Mouse (Mus musculus) layer of hippocampus, postnatal 14 days (tissue): ENCODE results near the gene Tiam1. TPM values are rescaled to one million over a fixed set of nuclear protein-coding genes. Genes with fewer than 3 reads are reported as not detected.
A peak's percentile ranks its signal among the peaks of the same experiment; 100 is the strongest.

Experiments
- DNase-seq, 2 experiments: peaks; one replicate each; pipeline ENCODE4 v3.0.0; 2021 to 2022; ENCODE audit warnings: low spot score in 2 of 2, mixed read lengths in 1 of 2
- total RNA-seq, 2 experiments: library from RNA; stranded (reverse); gene quantifications; 2 replicates each; pipeline ENCODE4 v1.2.3; 2021

Tiam1 gene
- total RNA-seq, 2 experiments from 2014 or later: 72.9 to 90.5 TPM

DNA sequence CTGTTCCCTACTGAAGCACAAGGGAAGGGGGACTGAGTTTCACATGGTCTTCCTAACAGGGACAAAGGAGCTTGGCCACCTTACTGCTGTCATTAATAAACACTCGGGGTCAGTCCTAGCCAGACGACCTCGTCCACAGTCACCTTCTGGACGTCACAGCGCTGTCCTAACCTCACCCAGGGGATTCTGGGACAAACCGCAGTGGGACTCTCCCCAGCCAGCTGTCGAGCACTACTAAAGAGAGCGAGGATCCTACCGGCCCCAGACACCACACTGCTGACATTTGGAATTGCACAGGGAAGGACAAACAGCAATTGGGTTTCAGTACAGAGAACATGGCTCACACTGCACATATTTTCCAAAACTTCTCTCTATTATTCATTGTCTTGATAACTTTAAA lies 292.2 kb downstream of the Tiam1 start:
- no peak for DNase-seq

DNA sequence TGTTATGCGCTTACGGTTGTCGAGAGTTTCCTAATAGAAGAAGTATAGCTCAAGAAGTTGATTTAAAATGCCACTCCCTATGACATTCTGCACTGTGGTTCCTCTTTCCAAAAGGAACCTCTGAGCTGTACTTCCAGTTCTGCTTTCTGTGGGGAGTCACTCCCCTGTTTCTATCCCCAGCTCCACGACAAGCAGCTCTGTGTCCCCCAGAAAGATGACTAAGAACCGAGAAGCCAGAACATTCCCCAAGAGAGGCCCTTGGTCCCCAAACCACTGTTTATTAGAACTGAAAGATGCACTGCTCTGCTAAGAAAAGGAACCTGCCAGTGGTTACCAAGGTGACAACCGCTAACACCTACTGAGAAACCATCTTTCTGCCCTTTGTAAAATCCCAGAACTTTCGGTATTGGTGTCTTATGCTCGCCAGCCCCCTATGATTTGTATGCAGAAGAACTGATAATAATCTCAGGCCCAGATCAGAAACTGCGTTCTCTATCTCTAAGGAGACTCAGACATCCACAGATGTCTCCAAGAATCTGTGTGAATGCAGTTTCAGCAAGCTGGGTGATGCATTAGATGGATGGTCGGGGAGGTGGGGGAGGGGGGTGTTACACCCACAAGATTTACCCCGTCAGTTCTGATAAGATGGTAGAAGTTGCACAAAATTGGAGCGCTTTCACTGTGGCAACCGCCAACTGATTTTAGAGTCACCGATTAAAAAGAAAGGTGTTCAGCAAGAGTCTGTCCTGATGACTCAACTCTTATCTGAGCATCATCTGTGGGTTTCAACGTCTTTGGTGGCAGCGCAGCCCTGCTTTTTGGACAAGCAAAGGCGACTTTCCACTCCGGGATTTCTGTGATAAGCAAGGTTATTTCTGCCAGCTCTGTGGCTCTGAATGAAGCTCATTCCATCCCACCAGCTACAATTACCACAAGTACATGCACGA lies 294.6 kb downstream of the Tiam1 start:
- no peak for DNase-seq

DNA sequence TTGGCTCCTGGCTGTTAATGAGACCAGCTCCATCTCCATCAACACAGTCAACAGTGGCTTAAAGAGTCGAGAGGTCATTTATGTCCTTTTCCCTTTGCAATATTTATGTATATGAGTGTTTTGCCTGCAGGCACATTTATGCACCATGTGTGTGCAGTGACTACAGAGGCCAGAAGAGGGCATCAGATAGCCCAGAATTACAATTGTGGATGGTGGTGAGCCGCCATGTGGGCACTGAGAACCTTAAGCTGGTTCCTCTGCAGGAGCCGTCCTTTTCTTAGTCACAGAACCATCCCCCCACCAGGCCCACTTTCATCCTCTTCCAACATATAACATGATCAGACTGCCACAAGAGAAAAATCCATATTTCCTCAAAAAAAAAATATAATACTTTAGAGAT lies 295.4 kb downstream of the Tiam1 start:
- DNase-seq: no peak

DNA sequence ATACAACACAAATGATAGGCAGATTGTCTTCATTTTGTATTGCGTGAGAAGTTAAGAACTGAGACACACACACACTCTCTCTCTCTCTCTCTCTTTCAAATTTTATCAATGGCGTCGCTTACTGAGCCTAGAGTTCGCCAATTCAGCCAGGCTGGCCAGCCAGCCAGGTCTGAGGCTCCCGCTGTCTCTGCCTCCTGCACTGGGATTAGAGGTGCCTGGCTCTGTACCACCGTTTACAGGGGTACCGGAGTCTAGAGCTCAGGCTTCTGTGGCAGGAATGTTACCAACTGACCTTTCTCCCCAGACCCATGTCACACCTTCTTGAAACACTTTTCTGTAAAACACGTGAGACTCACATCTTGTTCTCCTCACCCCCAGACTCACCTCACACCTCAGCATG lies 298.1 kb downstream of the Tiam1 start:
- no peak for DNase-seq

DNA sequence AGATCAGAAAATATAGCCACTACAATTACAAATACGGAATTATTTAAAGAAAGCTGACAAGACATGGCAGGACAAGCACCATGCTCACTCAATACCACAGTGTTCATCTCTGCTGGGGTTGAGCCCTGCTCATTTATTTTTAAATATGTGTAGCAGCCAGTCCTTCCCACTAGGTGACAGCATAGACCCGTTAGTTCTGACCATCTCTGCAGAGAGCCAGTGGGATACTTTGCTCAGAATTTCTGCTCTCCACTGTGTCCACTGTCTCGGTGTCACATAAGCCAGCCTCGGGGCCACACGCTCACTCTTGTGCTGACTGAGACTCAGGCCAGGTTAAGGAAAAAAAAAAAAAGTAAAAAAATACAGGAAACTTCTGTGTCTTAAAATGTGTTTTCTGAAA lies 299.0 kb downstream of the Tiam1 start:
- peak; percentile 53 to 81 for DNase-seq

DNA sequence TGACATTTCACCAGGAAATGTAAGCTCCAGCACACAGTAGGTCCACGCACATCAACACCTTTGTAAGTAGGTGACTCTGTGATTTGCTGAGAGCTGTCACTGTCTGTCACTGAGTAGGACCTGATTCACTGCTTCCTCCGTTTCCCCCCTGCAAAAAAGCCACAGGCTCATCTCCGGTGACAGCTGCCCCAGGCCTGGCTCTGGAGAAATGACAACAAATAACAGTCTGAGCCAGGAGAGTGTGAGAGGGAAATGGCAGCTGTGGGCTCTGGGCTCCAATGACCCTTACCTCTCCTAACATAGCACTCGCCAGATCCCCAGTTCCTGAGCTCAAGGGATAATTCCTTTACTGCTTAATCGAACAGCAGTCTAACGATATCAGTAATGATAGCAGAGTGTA lies 301.7 kb downstream of the Tiam1 start:
- DNase-seq: no peak

DNA sequence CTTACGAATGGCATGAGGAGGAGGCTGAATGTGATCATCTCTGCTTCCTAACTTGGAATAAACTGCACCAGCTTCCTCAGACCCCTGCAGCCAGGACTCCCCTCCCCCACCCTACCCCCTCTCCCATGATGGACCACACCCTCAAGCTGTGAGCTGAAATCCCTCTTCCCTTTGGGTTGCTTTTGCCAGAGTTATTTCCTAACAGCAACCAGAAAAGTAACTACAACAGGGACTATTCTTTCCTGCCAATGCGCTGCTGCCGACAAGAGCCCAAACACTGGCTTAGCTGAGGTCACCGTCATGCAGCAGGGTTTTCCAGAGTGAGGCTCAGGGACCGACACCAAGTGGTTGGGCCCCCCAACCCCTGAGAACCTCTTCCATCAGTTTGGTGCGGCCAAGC lies 303.2 kb downstream of the Tiam1 start:
- DNase-seq: no peak

DNA sequence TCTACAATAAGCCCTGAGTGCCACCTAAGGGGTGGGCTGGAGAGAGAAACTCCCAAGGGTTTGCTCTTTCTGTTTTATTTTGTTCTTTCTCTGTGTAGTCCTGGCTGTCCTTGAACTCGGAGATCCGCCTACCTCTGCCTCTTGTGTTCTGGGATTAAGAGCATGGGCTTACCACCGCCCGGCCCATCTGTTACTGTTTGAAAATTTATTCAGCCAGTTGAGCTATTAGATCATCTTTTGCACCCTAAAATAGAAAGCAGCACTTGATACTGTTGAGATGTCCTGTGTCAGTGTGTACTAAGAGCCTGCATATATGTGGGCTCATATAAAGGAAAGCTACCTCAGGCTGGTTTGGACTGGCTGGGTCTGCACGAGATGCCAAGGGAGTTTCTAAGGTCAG lies 303.7 kb downstream of the Tiam1 start:
- DNase-seq: no peak

DNA sequence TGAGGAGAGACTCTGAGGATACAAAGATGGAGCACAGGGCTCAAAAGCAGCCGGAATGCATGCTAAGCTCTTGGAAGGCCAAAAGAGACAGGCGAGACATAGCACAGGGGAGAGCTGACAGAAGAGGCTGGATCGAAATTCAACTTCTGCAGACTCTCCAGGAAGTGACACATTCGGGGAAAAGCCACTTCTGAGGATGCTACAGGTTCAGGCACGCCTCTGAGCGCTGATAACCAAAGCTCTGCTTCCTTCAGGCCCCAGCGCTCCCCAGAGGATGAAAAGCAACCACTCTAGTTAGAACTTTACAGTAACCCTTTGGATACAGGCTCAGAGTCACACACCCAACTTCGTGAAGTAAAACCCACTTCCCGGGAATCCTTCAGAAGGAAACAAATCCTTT lies 306.5 kb downstream of the Tiam1 start:
- no peak for DNase-seq

DNA sequence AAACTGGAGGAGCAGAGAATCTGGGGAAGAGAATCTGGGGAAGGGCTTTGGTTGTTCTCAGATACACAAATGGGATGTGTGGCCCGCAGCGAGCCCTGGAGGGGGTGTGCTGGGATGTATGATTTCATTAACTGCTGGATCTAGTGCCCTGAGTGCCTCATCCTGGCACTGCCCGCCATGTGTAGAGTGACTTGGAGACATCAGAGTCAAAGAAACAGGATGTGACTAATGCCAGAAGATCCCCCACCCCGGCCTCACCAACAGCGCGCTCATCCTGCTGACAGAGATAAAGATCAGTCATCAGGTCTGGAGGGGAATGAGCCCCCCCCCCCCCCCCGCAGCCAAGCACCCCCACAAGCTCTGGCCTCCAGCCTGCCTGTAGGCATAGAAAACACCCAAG lies 308.0 kb downstream of the Tiam1 start:
- DNase-seq: no peak

DNA sequence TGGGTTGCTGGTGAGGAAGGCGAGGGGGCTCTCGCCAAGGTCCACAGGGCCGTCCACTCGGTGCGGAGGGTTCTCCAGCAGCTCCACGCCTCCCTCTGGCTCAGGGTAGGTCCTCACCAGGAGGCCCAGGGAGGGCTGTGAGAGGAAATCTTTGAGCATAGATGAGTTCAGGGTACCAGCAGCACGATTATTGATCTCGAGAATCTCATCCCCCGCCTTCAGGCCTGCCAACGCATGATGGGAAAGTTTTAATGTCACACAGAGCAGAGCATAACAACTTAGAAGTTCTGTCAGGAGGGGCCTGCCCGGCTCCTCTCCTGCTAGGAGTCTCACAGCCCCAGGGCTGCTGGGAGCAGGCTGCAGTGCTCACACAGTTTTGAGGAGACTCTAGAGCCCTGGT lies 310.6 kb downstream of the Tiam1 start:
- DNase-seq: no peak

DNA sequence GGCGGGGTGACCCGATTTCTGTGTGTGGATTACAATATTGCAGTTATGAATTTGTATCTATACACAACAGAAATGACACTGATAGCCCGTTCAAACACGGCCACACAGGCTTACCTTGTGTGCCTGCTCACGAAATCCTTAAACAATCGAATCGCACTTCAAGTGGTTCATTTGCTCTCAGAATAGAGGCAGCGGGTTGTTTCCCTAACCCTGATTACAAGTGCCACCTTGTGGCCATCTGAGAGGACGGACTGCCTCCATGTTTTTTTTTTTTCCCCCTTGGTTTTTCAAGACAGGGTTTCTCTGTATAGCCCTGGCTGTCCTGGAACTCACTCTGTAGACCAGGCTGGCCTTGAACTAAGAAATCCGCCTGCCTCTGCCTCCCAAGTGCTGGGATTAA lies 312.4 kb downstream of the Tiam1 start:
- peak in 1 of 2 experiments; percentile 70 for DNase-seq

DNA sequence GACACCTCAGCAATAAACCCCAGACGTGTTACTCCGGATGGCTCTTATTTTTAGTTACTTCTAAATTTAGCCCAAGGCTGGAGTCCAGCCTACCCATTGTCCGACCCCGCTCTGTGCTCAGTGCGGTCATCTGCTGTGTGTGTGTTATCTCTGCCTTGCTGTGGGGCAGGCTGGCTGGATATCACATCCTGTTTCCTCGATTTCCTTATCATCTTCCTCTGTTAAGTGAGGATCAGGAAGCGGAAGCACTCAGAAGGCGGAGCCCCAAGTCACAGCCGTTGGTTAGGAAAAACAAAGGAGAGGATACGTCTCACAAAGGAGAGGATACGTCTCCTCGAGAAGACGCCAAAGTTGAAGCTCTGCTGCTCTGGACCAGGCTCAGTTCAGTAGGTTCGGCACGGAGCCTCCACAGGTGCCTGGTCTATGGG lies 313.3 kb downstream of the Tiam1 start:
- DNase-seq: no peak

DNA sequence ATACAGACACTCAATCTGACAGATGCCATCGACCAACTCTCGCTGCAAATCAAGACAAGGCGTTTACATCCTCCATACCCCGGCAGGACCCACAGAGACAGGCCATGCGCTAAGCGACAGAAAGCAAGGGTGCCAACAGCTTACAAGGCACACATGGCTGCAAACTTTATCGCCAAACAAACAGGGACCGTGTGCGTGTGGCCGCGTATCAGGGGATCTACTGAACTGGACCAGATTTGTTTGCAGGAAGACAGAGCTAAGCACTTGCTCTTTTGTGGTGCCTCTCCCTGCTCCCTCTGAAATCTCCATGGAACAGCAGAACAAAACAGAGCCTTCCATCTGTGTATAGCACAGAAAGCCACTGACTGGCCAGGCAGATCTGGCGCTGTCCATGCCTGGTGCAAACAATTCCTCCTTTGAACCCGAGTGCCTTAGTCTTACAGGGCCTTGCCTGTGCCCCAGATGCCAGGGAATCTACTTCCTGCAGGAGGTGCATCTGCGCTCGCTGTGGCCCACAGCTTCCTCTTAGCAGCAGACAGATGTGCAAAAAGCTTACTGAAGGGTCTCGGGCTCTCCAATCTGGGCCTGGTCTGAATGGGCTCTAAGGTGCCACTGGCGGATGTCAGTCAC lies 316.0 kb downstream of the Tiam1 start:
- DNase-seq: no peak

DNA sequence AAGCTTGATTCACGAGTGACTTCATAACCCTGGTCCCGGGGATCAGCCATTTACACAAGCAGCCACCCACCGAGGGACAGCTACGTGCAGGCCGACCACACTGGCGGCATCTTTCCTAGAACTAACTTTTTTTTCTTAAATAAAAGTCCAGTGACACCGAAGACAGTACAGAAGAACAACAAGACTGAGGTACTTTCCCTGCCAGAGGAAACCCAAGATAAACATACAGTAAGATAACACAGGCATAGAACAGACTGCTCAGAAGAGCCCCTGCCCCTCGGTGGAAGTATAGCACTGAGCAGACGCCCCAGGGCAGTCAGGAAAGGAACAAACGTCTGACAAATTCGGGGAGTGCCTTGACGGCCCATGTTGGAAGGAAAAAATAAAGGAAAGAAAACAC lies 317.7 kb downstream of the Tiam1 start:
- no peak for DNase-seq

DNA sequence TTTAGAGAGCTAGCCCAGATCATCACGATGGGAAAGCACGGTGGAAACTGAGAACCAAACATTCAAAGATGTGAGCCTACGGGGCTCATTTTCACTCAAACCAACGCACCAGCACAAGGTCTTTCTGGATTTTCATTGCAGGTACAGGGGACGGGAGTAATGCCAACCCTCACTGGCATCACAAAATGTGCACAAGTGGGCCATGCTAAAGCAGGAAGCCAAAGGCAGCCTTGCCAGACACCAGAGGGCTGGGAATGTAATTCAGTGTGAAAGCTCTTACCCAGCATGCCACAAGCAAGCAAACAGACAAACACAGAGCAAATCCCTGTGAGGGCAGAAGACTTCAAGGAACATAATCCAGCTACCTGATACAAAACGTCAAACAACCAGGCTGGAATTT lies 320.7 kb downstream of the Tiam1 start:
- DNase-seq: no peak

DNA sequence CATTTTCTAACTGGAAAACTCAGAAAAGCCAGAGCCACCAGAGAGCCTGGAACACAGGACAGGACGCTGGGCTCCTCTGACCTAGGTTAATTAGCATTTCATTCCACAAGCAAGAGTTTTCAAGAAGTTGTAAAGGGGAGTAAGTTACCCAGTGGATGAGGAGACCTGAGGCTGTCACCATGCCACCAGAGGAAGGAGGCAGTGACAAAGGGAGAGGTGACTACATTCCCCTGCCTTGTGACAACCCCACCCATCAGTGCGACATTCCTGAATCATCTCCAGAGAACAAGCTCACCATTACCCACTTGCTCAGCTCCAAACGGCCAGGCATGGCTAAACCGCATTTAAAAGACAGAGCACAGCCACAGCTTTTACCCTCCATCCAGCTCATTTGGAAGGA lies 324.9 kb downstream of the Tiam1 start:
- no peak for DNase-seq

DNA sequence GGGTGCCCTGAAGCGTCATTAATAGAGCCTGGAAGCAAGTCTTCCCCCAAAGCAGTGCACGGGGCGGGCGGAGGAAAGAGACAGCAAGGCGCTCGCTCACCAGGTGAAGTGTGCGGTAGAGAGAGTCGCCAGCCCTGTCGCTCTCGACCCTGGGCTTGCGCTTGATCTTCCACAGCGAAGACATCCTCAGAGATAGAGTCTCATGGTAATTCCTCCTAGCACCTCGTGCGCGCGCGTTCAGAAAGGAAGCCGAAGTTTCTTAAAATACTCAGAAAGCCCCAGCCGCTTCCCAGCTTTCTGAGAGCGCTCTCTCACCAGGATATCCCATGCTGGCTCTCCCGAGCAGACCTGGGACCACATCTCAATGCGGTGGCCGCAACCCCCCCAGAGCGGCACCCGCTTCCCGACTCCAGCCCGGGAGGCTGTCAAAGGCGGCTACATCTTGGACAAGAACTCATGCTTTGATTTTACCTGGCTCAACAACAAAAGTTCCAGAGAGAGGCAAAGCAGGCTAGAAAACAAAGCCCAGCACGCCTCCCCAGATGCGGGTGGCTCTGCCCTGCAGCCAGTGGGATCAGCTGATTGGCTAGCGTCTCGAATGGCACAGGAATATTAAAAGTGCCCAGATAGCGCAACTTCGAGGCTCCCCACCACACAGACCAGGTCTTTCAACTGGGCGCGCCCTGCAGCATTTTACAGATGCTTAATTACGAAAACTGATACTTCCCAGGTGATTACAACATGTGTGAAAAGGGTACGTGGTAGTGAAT lies 325.5 kb downstream of the Tiam1 start:
- no peak for DNase-seq

DNA sequence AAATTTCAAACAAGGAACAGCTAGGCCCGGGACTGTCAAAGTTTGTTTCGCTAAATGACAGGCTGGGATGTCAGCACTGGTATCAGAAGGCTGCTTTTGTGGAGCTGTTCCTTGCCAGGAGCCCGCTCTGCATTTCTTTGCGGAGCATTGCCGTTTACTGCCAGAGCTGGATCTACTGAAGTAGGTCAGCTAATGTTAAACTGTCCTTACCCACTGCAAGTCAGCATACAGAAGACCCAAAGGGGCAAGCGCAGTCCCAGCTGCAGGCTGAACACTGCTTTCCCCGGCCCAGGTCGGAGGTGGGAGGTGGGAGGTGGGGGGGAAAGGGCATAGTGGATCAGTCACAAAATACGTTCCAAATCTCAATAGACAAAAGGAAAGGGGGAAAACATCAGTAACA lies 326.3 kb downstream of the Tiam1 start:
- no peak for DNase-seq

DNA sequence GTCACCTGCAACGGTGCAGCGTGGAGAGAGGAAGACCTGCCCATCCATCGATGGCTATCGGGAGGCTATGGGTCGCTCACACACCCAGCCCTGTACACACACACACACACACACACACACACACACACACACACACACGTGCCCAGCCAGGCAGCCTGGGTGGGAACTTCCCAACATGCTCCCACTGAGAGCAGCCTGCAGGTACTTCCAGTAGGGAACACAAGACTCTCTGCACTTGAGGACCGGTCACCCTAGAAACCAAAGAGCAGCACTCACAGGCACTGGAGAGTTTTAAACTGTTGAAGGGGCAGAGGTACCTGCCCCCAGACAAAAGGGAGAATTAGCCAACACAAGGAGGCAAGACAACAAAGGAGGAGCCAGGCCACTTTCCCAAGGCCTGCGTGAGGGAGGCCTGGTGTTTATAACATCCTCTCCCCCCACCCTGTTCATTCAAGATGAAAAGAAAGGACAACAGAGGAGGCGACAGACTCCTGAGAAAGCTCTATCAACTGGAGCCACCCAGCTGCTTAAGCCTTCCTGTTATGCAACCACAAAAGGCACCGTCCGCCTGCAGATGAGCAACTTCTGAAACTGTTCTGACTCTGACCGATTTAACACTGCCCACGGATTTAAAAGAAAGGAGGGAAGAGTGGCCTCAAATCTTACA lies 326.9 kb downstream of the Tiam1 start:
- no peak for DNase-seq

DNA sequence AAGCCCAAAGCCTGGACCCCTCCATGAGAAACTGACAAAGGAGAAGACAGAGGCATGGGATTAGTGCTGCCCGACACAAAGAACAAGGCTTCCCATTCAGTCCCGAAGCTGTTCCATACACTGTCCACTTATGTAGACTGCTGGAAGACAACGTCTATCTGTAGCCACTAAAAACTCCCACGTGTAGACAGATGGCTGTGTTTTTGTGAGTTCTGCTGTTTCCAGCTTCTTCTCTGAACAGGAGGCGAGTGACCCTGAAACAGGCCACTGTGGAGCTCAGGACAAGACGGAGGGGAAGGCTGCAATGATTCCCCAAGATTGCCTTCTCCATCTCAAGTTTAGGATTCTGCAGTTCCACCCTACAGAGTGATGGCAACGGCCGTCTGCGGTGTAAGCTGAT lies 330.0 kb downstream of the Tiam1 start:
- DNase-seq: no peak
